Mouse (Mus musculus) small intestine, adult 2 months (tissue): ENCODE measurements around the gene Cish. TPM values are rescaled to one million over a fixed set of nuclear protein-coding genes. Genes with fewer than 3 reads are reported as not detected.

Experiments used
- H3K27ac ChIP-seq: fragments of 200-500 bp; 2 replicates; pipeline ENCODE4 v1.5.1; 2012; ENCODE audit warnings: low read depth, low read length, control low read depth, inconsistent platforms; ENCODE audit not compliant: insufficient read depth
- H3K27me3 ChIP-seq: fragments of 200-500 bp; 2 replicates; pipeline ENCODE4 v1.6.1; 2012; ENCODE audit warnings: mild to moderate bottlenecking, moderate library complexity, low read length, inconsistent platforms; ENCODE audit not compliant: control insufficient read depth, insufficient read depth
- H3K36me3 ChIP-seq: fragments of 200-500 bp; 2 replicates; pipeline ENCODE4 v1.6.1; 2012; ENCODE audit warnings: mild to moderate bottlenecking, low read length, control low read depth, inconsistent platforms; ENCODE audit not compliant: control insufficient read depth, insufficient read depth
- H3K4me1 ChIP-seq: fragments of 200-500 bp; 2 replicates; pipeline ENCODE4 v1.6.1; 2012; ENCODE audit warnings: low read length, inconsistent platforms, mixed read lengths; ENCODE audit not compliant: control insufficient read depth, insufficient read depth, insufficient read length
- H3K4me3 ChIP-seq: fragments of 200-500 bp; 2 replicates; pipeline ENCODE4 v1.5.1; 2012; ENCODE audit warnings: low read depth, mild to moderate bottlenecking, control low read depth, inconsistent platforms, low read length, moderate library complexity
- CTCF ChIP-seq: fragments of 200-500 bp; IDR thresholded peaks from 2 replicates; pipeline ENCODE4 v1.5.1; 2012; ENCODE audit warnings: low read depth, mild to moderate bottlenecking, control low read depth, inconsistent platforms, low read length, moderate library complexity, mixed read lengths; ENCODE audit not compliant: insufficient replicate concordance, insufficient read length; ENCODE audit errors: extremely low read depth
- POLR2A ChIP-seq: fragments of 200-500 bp; IDR thresholded peaks from 2 replicates; pipeline ENCODE4 v1.6.1; 2012; ENCODE audit warnings: low read depth, mild to moderate bottlenecking, control low read depth, inconsistent platforms, low read length, moderate library complexity
- WGBS: fragments of 180-500 bp; shearing (Covaris S2); methylation state at CpG from one replicate; pipeline ENCODE4 v1.1.7; 2018; 5-methylcytosine and 5-hydroxymethylcytosine counted together
- polyA plus RNA-seq: library from polyadenylated mRNA; depleted of rRNA; stranded (reverse); fragments of >200 nt; gene quantifications from 2 replicates; pipeline ENCODE4 v1.2.3, GENCODE M21; 2012

Cish gene
- polyA plus RNA-seq, 1 experiment, result 33.6 TPM

- TF ChIP-seq CTCF (no peak), POLR2A (no peak)
- Histone ChIP-seq H3K27ac (peak overlapping the region; percentile 6; the same call in 1 of the 2 replicates), H3K4me3 (no peak overlapping the region), H3K27me3 (no peaks in the 10 kb centered on the region), H3K4me1 (peaks cover 39% of the 10 kb centered on the region), H3K36me3 (peaks cover under 1% of the 10 kb centered on the region; the same call in 1 of the 2 replicates)
- 31% methylated on average over 11 of the region's 11 CpGs for WGBS
Observed at GRCm38 (mm10) chr9:107307099-107307872, 11.5 kb downstream of the Cish start.

- TF ChIP-seq CTCF, result no peak
- TF ChIP-seq POLR2A, result no peak
- Histone ChIP-seq H3K27ac (peak overlapping the region; percentile 6; the same call in 1 of the 2 replicates), H3K4me3 (no peak overlapping the region), H3K4me1 (peaks cover 45% of the 10 kb centered on the region), H3K27me3 (no peaks in the 10 kb centered on the region), H3K36me3 (no peaks in the 10 kb centered on the region)
- 10% methylated on average over 12 of the region's 12 CpGs for WGBS
Observed at GRCm38 (mm10) chr9:107307886-107308285, 12.1 kb downstream of the Cish start.

GRCm38 (mm10) chr9:107308346-107309000 lies 12.6 kb downstream of the Cish start:
- no peak overlapping the region for H3K4me3 ChIP-seq
- peaks cover 50% of the 10 kb centered on the region for H3K4me1 ChIP-seq
- no peak overlapping the region for H3K27ac ChIP-seq
- no peaks in the 10 kb centered on the region for H3K36me3 ChIP-seq
- TF ChIP-seq CTCF (no peak), POLR2A (no peak)
- WGBS, result 81% methylated on average over 9 of the region's 9 CpGs
- no peaks in the 10 kb centered on the region for H3K27me3 ChIP-seq

- H3K4me1 ChIP-seq, result peaks cover 50% of the 10 kb centered on the region
- TF ChIP-seq CTCF (no peak), POLR2A (no peak)
- H3K27me3 ChIP-seq, result no peaks in the 10 kb centered on the region
- no peak overlapping the region for H3K27ac ChIP-seq
- no peaks in the 10 kb centered on the region for H3K36me3 ChIP-seq
- 82% methylated on average over 9 of the region's 9 CpGs for WGBS
- H3K4me3 ChIP-seq, result no peak overlapping the region
Observed at GRCm38 (mm10) chr9:107309171-107309570, 13.3 kb downstream of the Cish start.

GRCm38 (mm10) chr9:107309600-107309999 lies 13.8 kb downstream of the Cish start:
- no peak overlapping the region for H3K27ac ChIP-seq
- TF ChIP-seq CTCF (no peak), POLR2A (no peak)
- H3K4me1 ChIP-seq, result peaks cover 50% of the 10 kb centered on the region
- H3K4me3 ChIP-seq, result no peak overlapping the region
- H3K36me3 ChIP-seq, result no peaks in the 10 kb centered on the region
- no peaks in the 10 kb centered on the region for H3K27me3 ChIP-seq
- WGBS, result 82% methylated on average over 5 of the region's 5 CpGs

- 27% methylated on average over 10 of the region's 10 CpGs for WGBS
- Histone ChIP-seq H3K27ac (peak overlapping the region; percentile 71), H3K4me3 (no peak overlapping the region), H3K4me1 (peaks cover 22% of the 10 kb centered on the region), H3K27me3 (no peaks in the 10 kb centered on the region), H3K36me3 (no peaks in the 10 kb centered on the region)
- TF ChIP-seq POLR2A (no peak), CTCF (no peak)
Observed at GRCm38 (mm10) chr9:107312811-107313584, 17.2 kb downstream of the Cish start.
